Mouse (Mus musculus): ENCODE measurements around the gene Ggps1. TPM values are rescaled to one million over a fixed set of nuclear protein-coding genes. Genes with fewer than 3 reads are reported as not detected.

Ggps1 gene
- total RNA-seq, 2 experiments from 2014 or later = 31.8 to 35.8 TPM

Other genes with a start within 250 kb of the Ggps1 start
- gene B3galnt2, start 109.0 kb downstream of the Ggps1 start, total RNA-seq (2021) = 10 to 100 TPM; 16.5 to 19.1 TPM
- 10 to 100 TPM; 25.8 to 26.7 TPM for gene Tbce, start 23.9 kb downstream of the Ggps1 start, total RNA-seq (2021)
- 10 to 100 TPM; 28.0 to 29.1 TPM for gene Arid4b, start 256 bp downstream of the Ggps1 start, total RNA-seq (2021)

Data from heart, postnatal 10 days (tissue).